Mouse (Mus musculus): Measurements from ENCODE around the gene Lclat1. TPM values are rescaled to one million over a fixed set of nuclear protein-coding genes. Genes with fewer than 3 reads are reported as not detected.
"Not testable (repeated sequence)": the region's sequence is repeated elsewhere in the genome, so short reads cannot be mapped to it uniquely, and the experiment has no call there.

The Lclat1 gene
- polyA plus RNA-seq, 1 experiment from 2014 or later, result 3.4 TPM

GRCm38 (mm10) chr17:73277770-73278169 is 170.0 kb downstream of the Lclat1 start:
- Histone ChIP-seq H3K27me3 (ENCODE audit: control insufficient read depth, insufficient read depth, low read depth, low read length) (no peaks in the 10 kb centered on the region), H3K27ac (ENCODE audit: low read length) (no peak overlapping the region), H3K4me2 (ENCODE audit: low read depth, low read length) (no peak overlapping the region), H3K4me1 (ENCODE audit: control insufficient read depth, low read depth, low read length) (no peaks in the 10 kb centered on the region), H3K36me3 (ENCODE audit: control insufficient read depth, insufficient read depth) (no peaks in the 10 kb centered on the region), H3K9ac (ENCODE audit: low read depth, low read length) (no peak overlapping the region), H3K9me3 (replicated peaks; ENCODE audit: control insufficient read depth, low read length) (no peaks in the 10 kb centered on the region), H3K4me3 (ENCODE audit: low read depth, low read length) (no peak overlapping the region)
- no peak for ATAC-seq (ENCODE audit: low read depth)
- WGBS (ENCODE audit: insufficient replicate concordance), result 69% methylated on average over 4 of the region's 4 CpGs

GRCm38 (mm10) chr17:73282702-73283101 is 174.9 kb downstream of the Lclat1 start:
- not testable (repeated sequence) for H3K36me3 ChIP-seq (ENCODE audit: control insufficient read depth, insufficient read depth); H3K27ac ChIP-seq (ENCODE audit: low read length); ATAC-seq (ENCODE audit: low read depth); H3K9me3 ChIP-seq (replicated peaks; ENCODE audit: control insufficient read depth, low read length); H3K4me3 ChIP-seq (ENCODE audit: low read depth, low read length); H3K9ac ChIP-seq (ENCODE audit: low read depth, low read length); H3K4me1 ChIP-seq (ENCODE audit: control insufficient read depth, low read depth, low read length); H3K4me2 ChIP-seq (ENCODE audit: low read depth, low read length); H3K27me3 ChIP-seq (ENCODE audit: control insufficient read depth, insufficient read depth, low read depth, low read length)
- 31% methylated on average over 6 of the region's 6 CpGs for WGBS (ENCODE audit: insufficient replicate concordance)

- H3K9me3 ChIP-seq (replicated peaks; ENCODE audit: control insufficient read depth, low read length), result no peaks in the 10 kb centered on the region
- no peak overlapping the region for H3K27ac ChIP-seq (ENCODE audit: low read length)
- H3K36me3 ChIP-seq (ENCODE audit: control insufficient read depth, insufficient read depth), result no peaks in the 10 kb centered on the region
- no peak overlapping the region for H3K4me2 ChIP-seq (ENCODE audit: low read depth, low read length)
- no peak overlapping the region for H3K4me3 ChIP-seq (ENCODE audit: low read depth, low read length)
- H3K4me1 ChIP-seq (ENCODE audit: control insufficient read depth, low read depth, low read length), result no peaks in the 10 kb centered on the region
- ATAC-seq (ENCODE audit: low read depth), result no peak
- 27% methylated on average over 2 of the region's 2 CpGs for WGBS (ENCODE audit: insufficient replicate concordance)
- H3K27me3 ChIP-seq (ENCODE audit: control insufficient read depth, insufficient read depth, low read depth, low read length), result no peaks in the 10 kb centered on the region
- no peak overlapping the region for H3K9ac ChIP-seq (ENCODE audit: low read depth, low read length)
Measured at GRCm38 (mm10) chr17:73284301-73284700, 176.5 kb downstream of the Lclat1 start.

Other genes with a start within 250 kb of the Lclat1 start
- gene Lbh, start 189.7 kb upstream of the Lclat1 start, polyA plus RNA-seq (2015; fragmentation: Nextera tagmentation; extraction: Ambion mirVana), result 0.78 and 0.80 TPM in 2 replicates

Data from liver, embryonic 16.5 days (tissue).